Mouse (Mus musculus): ENCODE measurements around the gene Col9a3. TPM values are rescaled to one million over a fixed set of nuclear protein-coding genes. Genes with fewer than 3 reads are reported as not detected.
A peak's percentile ranks its signal among the peaks of the same experiment; 100 is the strongest.

Gene Col9a3
- polyA plus RNA-seq, 2 experiments, result 0.80 to 1.2 TPM

- H3K9ac ChIP-seq (replicated peaks), result no peak overlapping the region
- H3K4me2 ChIP-seq (ENCODE audit: low read depth), result no peak overlapping the region
- no peaks in the 10 kb centered on the region for H3K9me3 ChIP-seq (ENCODE audit: control insufficient read depth, low read length)
- TF ChIP-seq EP300 (IDR thresholded peaks at IDR 0.05; ENCODE audit: low read depth) (no peak), CTCF (IDR thresholded peaks at IDR 0.05; ENCODE audit: low read depth) (no peak)
- ATAC-seq (ENCODE audit: insufficient read depth) (no peak), DNase-seq (ENCODE audit: low read depth in 3 of 3, low spot score in 3 of 3) (no peak)
- no peaks in the 10 kb centered on the region for H3K36me3 ChIP-seq (replicated peaks; ENCODE audit: control insufficient read depth, insufficient read depth, low read depth)
- H3K27me3 ChIP-seq (ENCODE audit: control insufficient read depth, insufficient read depth, low read length), result no peaks in the 10 kb centered on the region; the same call in 1 of the 2 replicates
- no peaks in the 10 kb centered on the region for H3K4me1 ChIP-seq (replicated peaks; ENCODE audit: control insufficient read depth in 2 of 2, insufficient read depth in 2 of 2, low read length in 1 of 2)
- H3K4me3 ChIP-seq (ENCODE audit: insufficient read depth in 1 of 2, low read depth in 2 of 2, low read length in 2 of 2), result no peak overlapping the region
- H3K27ac ChIP-seq, result no peak overlapping the region
- WGBS (ENCODE audit: insufficient replicate concordance), result 39% methylated on average over 4 of the region's 4 CpGs
These were observed 21.1 kb upstream of the Col9a3 start for GRCm38 (mm10) chr2:180576482-180576881.

GRCm38 (mm10) chr2:180578686-180579085 lies 18.9 kb upstream of the Col9a3 start:
- Histone ChIP-seq H3K4me1 (replicated peaks; ENCODE audit: control insufficient read depth in 2 of 2, insufficient read depth in 2 of 2, low read length in 1 of 2) (peaks cover 0 to 10% of the 10 kb centered on the region in 2 experiments; a peak in 2 of 4 replicates), H3K27me3 (ENCODE audit: control insufficient read depth, insufficient read depth, low read length) (no peaks in the 10 kb centered on the region; the same call in 1 of the 2 replicates), H3K9me3 (ENCODE audit: control insufficient read depth, low read length) (no peaks in the 10 kb centered on the region), H3K4me3 (ENCODE audit: insufficient read depth in 1 of 2, low read depth in 2 of 2, low read length in 2 of 2) (no peak overlapping the region), H3K9ac (replicated peaks) (no peak overlapping the region), H3K27ac (no peak overlapping the region), H3K4me2 (ENCODE audit: low read depth) (no peak overlapping the region), H3K36me3 (replicated peaks; ENCODE audit: control insufficient read depth, insufficient read depth, low read depth) (no peaks in the 10 kb centered on the region)
- ATAC-seq (ENCODE audit: insufficient read depth) (no peak), DNase-seq (ENCODE audit: low read depth in 3 of 3, low spot score in 3 of 3) (peak in 1 of 3 experiments; percentile 46)
- no peak for TF ChIP-seq EP300 (IDR thresholded peaks at IDR 0.05; ENCODE audit: low read depth)
- TF ChIP-seq CTCF (IDR thresholded peaks at IDR 0.05; ENCODE audit: low read depth), result peak; percentile 89
- WGBS (ENCODE audit: insufficient replicate concordance), result 10% methylated on average over 3 of the region's 3 CpGs

GRCm38 (mm10) chr2:180581002-180581401 lies 16.6 kb upstream of the Col9a3 start, which contains the start of gene Mrgbp:
Gene Mrgbp (plus strand): TSS chr2:180581304.
- no peak for ATAC-seq (ENCODE audit: insufficient read depth)
- Histone ChIP-seq H3K4me2 (ENCODE audit: low read depth) (peak within 1 kb of the TSS; percentile 76; the same call in 1 of the 2 replicates), H3K9ac (replicated peaks) (no peak within 1 kb of the TSS), H3K36me3 (replicated peaks; ENCODE audit: control insufficient read depth, insufficient read depth, low read depth) (no peaks in the 10 kb centered on the region; the same call in 1 of the 2 replicates), H3K9me3 (ENCODE audit: control insufficient read depth, low read length) (no peaks in the 10 kb centered on the region), H3K27ac (no peak within 1 kb of the TSS), H3K4me3 (ENCODE audit: insufficient read depth in 1 of 2, low read depth in 2 of 2, low read length in 2 of 2) (no peak within 1 kb of the TSS), H3K27me3 (ENCODE audit: control insufficient read depth, insufficient read depth, low read length) (no peaks in the 10 kb centered on the region; the same call in 1 of the 2 replicates), H3K4me1 (replicated peaks; ENCODE audit: control insufficient read depth in 2 of 2, insufficient read depth in 2 of 2, low read length in 1 of 2) (peaks cover 0 to 12% of the 10 kb centered on the region in 2 experiments; a peak in 2 of 4 replicates)
- no peak for TF ChIP-seq CTCF (IDR thresholded peaks at IDR 0.05; ENCODE audit: low read depth)
- TF ChIP-seq EP300 (IDR thresholded peaks at IDR 0.05; ENCODE audit: low read depth), result no peak
- 63% methylated on average over 3 of the region's 3 CpGs for WGBS (ENCODE audit: insufficient replicate concordance)
- DNase-seq (ENCODE audit: low read depth in 3 of 3, low spot score in 3 of 3), result no peak

- Histone ChIP-seq H3K9ac (replicated peaks) (peak overlapping the region; percentile 83), H3K9me3 (ENCODE audit: control insufficient read depth, low read length) (no peaks in the 10 kb centered on the region), H3K27ac (no peak overlapping the region; the same call in 1 of the 2 replicates), H3K36me3 (replicated peaks; ENCODE audit: control insufficient read depth, insufficient read depth, low read depth) (no peaks in the 10 kb centered on the region; the same call in 1 of the 2 replicates), H3K27me3 (ENCODE audit: control insufficient read depth, insufficient read depth, low read length) (no peaks in the 10 kb centered on the region; the same call in 1 of the 2 replicates), H3K4me2 (ENCODE audit: low read depth) (peak overlapping the region; percentile 76), H3K4me3 (ENCODE audit: insufficient read depth in 1 of 2, low read depth in 2 of 2, low read length in 2 of 2) (peak overlapping the region; percentile 71 to 78), H3K4me1 (replicated peaks; ENCODE audit: control insufficient read depth in 2 of 2, insufficient read depth in 2 of 2, low read length in 1 of 2) (peaks cover 0 to 12% of the 10 kb centered on the region in 2 experiments; a peak in 2 of 4 replicates)
- under 1% methylated on average over 55 of the region's 57 CpGs for WGBS (ENCODE audit: insufficient replicate concordance)
- TF ChIP-seq CTCF (IDR thresholded peaks at IDR 0.05; ENCODE audit: low read depth) (peak; percentile 96), EP300 (IDR thresholded peaks at IDR 0.05; ENCODE audit: low read depth) (no peak)
- DNase-seq (ENCODE audit: low read depth in 3 of 3, low spot score in 3 of 3), result peak; percentile 80 to 84 (median 82)
- peak; percentile 83 for ATAC-seq (ENCODE audit: insufficient read depth)
These were observed 15.0 kb upstream of the Col9a3 start for GRCm38 (mm10) chr2:180582481-180583153.

- H3K27ac ChIP-seq, result no peak overlapping the region; the same call in 1 of the 2 replicates
- TF ChIP-seq CTCF (IDR thresholded peaks at IDR 0.05; ENCODE audit: low read depth) (no peak), EP300 (IDR thresholded peaks at IDR 0.05; ENCODE audit: low read depth) (no peak)
- peak overlapping the region; percentile 71 to 78 for H3K4me3 ChIP-seq (ENCODE audit: insufficient read depth in 1 of 2, low read depth in 2 of 2, low read length in 2 of 2)
- no peaks in the 10 kb centered on the region; the same call in 1 of the 2 replicates for H3K36me3 ChIP-seq (replicated peaks; ENCODE audit: control insufficient read depth, insufficient read depth, low read depth)
- no peaks in the 10 kb centered on the region; the same call in 1 of the 2 replicates for H3K27me3 ChIP-seq (ENCODE audit: control insufficient read depth, insufficient read depth, low read length)
- peaks cover 0 to 12% of the 10 kb centered on the region in 2 experiments; a peak in 2 of 4 replicates for H3K4me1 ChIP-seq (replicated peaks; ENCODE audit: control insufficient read depth in 2 of 2, insufficient read depth in 2 of 2, low read length in 1 of 2)
- no peaks in the 10 kb centered on the region for H3K9me3 ChIP-seq (ENCODE audit: control insufficient read depth, low read length)
- WGBS (ENCODE audit: insufficient replicate concordance), result 15% methylated on average over 7 of the region's 7 CpGs
- ATAC-seq (ENCODE audit: insufficient read depth), result peak; percentile 24; the same call in 1 of the 2 replicates
- H3K9ac ChIP-seq (replicated peaks), result peak overlapping the region; percentile 83
- no peak for DNase-seq (ENCODE audit: low read depth in 3 of 3, low spot score in 3 of 3)
- H3K4me2 ChIP-seq (ENCODE audit: low read depth), result peak overlapping the region; percentile 76
These were observed 14.5 kb upstream of the Col9a3 start for GRCm38 (mm10) chr2:180583154-180583507.
